Mouse (Mus musculus): Measurements from ENCODE around the gene Csf2ra. TPM values are rescaled to one million over a fixed set of nuclear protein-coding genes. Genes with fewer than 3 reads are reported as not detected.
"Not testable (repeated sequence)": the region's sequence is repeated elsewhere in the genome, so short reads cannot be mapped to it uniquely, and the experiment has no call there.

Gene Csf2ra
- polyA plus RNA-seq, 1 experiment from 2014 or later, result 35.7 TPM

DNA sequence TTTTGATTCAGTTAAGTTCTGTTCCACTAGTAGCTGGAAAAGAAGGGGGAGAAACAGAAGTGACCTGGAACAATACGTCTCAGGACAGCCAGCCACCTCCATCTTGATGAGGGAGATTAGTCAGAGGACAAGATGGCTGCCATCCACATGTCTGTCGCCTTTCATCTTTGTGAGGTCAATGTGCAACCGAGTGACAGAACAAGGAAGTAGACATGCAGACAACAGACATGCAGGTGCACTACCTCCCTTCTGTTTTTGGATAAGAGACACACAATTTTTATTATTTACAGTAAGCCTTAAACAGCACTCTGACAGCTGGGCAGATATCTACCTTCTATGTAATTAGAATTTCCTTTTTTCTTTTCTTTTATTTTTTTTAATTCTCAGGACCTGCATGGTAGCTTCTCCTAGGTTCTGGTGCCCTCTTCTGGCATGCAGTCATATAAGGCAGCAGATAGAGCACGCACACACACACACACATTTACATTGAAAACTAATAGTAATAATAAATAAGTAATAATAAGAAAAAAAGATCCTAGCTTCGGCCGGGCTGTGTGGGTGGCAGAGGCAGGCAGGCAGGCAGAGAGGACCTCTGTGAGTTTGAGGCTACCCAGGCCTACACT is 4.4 kb downstream of the Csf2ra start:
- ATAC-seq (ENCODE audit: insufficient number of reproducible peaks, low FRiP score), result no peak
- 0 out of 2 replicates have a peak, but pooled peaks cover 8% of the 10 kb centered on the region for H3K36me3 ChIP-seq

DNA sequence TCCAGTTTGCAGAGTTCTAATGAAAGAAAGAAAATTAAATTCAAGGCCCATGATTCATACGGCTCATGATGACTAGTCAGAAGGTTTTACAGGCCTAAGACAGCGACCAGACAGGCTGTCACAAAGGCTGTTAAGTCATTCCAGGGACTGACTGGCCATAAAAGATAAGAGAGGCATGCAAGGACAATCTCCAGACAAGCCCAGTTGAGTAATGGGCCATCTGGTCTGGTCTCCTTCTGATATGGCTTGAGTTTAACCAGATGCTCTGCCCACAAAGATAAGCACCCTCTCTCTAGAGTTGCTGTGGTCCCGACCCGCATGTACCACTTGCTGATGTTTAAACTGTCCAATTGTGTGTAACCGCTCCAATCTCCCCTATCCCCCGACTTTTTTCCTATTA is 20.7 kb downstream of the Csf2ra start:
- 31% methylated on average over 6 of the region's 6 CpGs for WGBS
- ATAC-seq (ENCODE audit: insufficient number of reproducible peaks, low FRiP score); H3K27ac ChIP-seq (ENCODE audit: poor library complexity, severe bottlenecking); H3K9me3 ChIP-seq (replicated peaks); H3K27me3 ChIP-seq (replicated peaks); H3K9ac ChIP-seq; H3K4me2 ChIP-seq; H3K36me3 ChIP-seq; H3K4me1 ChIP-seq (replicated peaks); H3K4me3 ChIP-seq: not testable (repeated sequence)

More for the DNA sequence above, 4.4 kb downstream of the Csf2ra start:
- H3K9me3 ChIP-seq (replicated peaks), result peaks cover 11% of the 10 kb centered on the region
- 91% methylated on average over 6 of the region's 6 CpGs for WGBS
- no peak overlapping the region for H3K9ac ChIP-seq
- H3K27me3 ChIP-seq (replicated peaks), result no peaks in the 10 kb centered on the region
- no peaks in the 10 kb centered on the region for H3K4me1 ChIP-seq (replicated peaks)
- H3K27ac ChIP-seq (ENCODE audit: poor library complexity, severe bottlenecking), result no peak overlapping the region
- H3K4me3 ChIP-seq, result no peak overlapping the region
- H3K4me2 ChIP-seq, result no peak overlapping the region

DNA sequence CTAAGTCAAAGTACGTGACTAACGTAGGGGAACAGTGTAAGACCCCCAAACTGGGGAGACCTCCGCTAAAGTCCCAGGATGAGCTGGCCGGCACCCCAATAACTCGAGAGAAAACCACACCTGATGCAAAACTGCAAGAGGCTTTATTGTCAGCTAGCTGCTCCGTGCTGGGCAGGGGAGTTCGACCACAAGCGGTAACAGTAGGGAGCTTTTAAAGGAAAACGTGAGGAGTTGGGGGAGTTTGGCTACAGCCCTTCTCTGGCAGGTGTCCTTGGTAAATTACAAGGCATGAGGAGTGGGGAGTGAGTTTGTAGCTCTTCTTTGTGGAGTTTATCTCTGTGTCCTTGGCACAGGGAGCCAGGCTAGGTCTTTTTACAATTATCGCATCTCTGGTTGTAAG is 28.4 kb downstream of the Csf2ra start:
- Histone ChIP-seq H3K4me3 (no peak overlapping the region), H3K4me1 (replicated peaks) (no peaks in the 10 kb centered on the region), H3K36me3 (no peaks in the 10 kb centered on the region), H3K9ac (no peak overlapping the region), H3K27ac (ENCODE audit: poor library complexity, severe bottlenecking) (no peak overlapping the region), H3K9me3 (replicated peaks) (no peaks in the 10 kb centered on the region; the same call in 1 of the 2 replicates), H3K4me2 (no peak overlapping the region), H3K27me3 (replicated peaks) (no peaks in the 10 kb centered on the region; the same call in 1 of the 2 replicates)
- 15% methylated on average over 10 of the region's 10 CpGs for WGBS
- no peak for ATAC-seq (ENCODE audit: insufficient number of reproducible peaks, low FRiP score)

DNA sequence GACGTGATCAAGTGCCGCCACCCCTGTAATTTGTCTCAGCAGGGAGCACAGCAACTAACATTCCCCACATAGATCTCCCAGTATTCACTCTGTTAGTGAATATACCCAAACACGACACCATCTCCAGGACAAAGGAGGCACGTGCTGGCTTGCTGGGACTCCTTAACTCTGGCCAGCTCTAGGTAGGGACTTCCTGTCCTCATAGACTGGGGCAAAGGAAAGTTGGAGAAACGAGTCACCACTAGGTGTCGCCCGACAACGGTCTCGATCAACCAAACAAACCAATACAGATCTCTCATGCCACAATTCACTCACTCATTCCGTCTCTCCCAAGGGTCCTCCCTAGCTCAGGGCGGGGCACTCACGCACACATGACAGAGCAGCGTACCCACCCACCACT is 28.9 kb downstream of the Csf2ra start:
- Histone ChIP-seq H3K36me3 (no peaks in the 10 kb centered on the region), H3K27ac (ENCODE audit: poor library complexity, severe bottlenecking) (no peak overlapping the region), H3K4me2 (no peak overlapping the region), H3K27me3 (replicated peaks) (no peaks in the 10 kb centered on the region; the same call in 1 of the 2 replicates), H3K9me3 (replicated peaks) (no peaks in the 10 kb centered on the region; the same call in 1 of the 2 replicates), H3K4me1 (replicated peaks) (no peaks in the 10 kb centered on the region), H3K9ac (no peak overlapping the region), H3K4me3 (no peak overlapping the region)
- WGBS, result 14% methylated on average over 13 of the region's 13 CpGs
- no peak for ATAC-seq (ENCODE audit: insufficient number of reproducible peaks, low FRiP score)

DNA sequence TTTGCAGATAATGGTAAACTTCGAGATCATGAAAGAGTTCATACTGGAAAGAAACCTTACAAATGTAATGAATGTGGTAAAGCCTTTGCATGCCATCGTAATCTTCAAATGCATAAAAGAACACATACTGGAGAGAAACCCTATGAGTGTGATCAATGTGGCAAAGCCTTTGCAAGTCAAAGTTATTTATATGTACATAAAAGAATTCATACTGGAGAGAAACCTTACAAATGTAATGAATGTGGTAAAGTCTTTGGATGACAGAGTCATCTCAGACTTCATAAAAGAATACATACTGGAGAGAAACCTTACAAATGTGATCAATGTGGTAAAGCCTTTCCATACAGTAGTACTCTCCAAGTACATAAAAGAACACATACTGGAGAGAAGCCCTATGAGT is 44.6 kb downstream of the Csf2ra start, which contains the start of gene Gm6020:
Gene Gm6020, plus strand, starts transcription at position 301 of the 400 bp plus-strand sequence.
- not testable (repeated sequence) for H3K4me1 ChIP-seq (replicated peaks); H3K9ac ChIP-seq; H3K27ac ChIP-seq (ENCODE audit: poor library complexity, severe bottlenecking); H3K27me3 ChIP-seq (replicated peaks); ATAC-seq (ENCODE audit: insufficient number of reproducible peaks, low FRiP score); H3K4me3 ChIP-seq; H3K36me3 ChIP-seq; H3K4me2 ChIP-seq
- 73% methylated on average over 2 of the region's 2 CpGs for WGBS
- peaks cover 10% of the 10 kb centered on the region; the same call in 1 of the 2 replicates for H3K9me3 ChIP-seq (replicated peaks)

DNA sequence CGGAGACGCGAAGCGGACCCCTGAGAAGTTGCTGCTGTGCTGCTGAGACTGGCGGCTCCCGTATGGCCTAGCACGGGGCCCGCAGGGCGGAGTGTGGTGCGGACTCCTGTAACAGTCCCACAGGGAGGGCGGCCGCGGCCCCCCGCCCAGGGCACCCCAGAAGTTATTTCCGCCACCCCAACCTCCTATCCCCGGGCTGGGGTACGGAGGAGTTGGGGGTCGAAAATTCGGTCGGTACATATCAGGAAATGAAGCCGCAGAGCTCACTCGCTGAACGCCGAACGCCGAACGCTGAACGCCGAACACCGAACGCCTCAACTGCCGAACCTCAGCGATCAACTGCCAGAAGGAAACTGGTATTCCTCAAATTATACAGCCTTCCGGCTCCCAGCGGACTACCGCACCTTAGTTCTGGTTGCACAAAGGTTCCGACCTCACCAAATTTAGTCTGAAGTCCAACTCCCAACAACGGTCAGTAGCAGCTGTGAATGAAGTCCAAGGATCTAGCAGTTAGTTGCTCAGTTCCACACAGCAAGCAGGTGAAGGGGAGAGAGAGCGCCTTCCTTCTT is 52.4 kb downstream of the Csf2ra start, which contains the start of gene Gm7102:
Gene Gm7102, minus strand, starts transcription at position 554 of the 569 bp plus-strand sequence.
- peaks cover 3% of the 10 kb centered on the region; the same call in 1 of the 2 replicates for H3K27me3 ChIP-seq (replicated peaks)

More for the DNA sequence above, 52.4 kb downstream of the Csf2ra start, which contains the start of gene Gm7102:
- Histone ChIP-seq H3K4me1 (replicated peaks) (no peaks in the 10 kb centered on the region), H3K9me3 (replicated peaks) (0 out of 2 replicates have a peak, but pooled peaks cover 6% of the 10 kb centered on the region), H3K36me3 (no peaks in the 10 kb centered on the region), H3K27ac (ENCODE audit: poor library complexity, severe bottlenecking) (no peak within 1 kb of the TSS), H3K4me3 (peak within 1 kb of the TSS; percentile 58), H3K9ac (peak within 1 kb of the TSS; percentile 68), H3K4me2 (peak within 1 kb of the TSS; percentile 87)
- ATAC-seq (ENCODE audit: insufficient number of reproducible peaks, low FRiP score), result 0 out of 2 replicates have a peak, but pooled peaks have one; percentile 4
- 20% methylated on average over 39 of the region's 39 CpGs for WGBS

Other genes with a start within 250 kb of the Csf2ra start
- 29.7 and 31.0 TPM in 2 replicates for gene Zfp950, start 87.6 kb downstream of the Csf2ra start, polyA plus RNA-seq (2016; fragmentation: Nextera tagmentation; extraction: Ambion mirVana)
- 0.11 and 0.21 TPM in 2 replicates for gene Gm7102, start 52.1 kb downstream of the Csf2ra start, polyA plus RNA-seq (2016; fragmentation: Nextera tagmentation; extraction: Ambion mirVana)
- not detected in 2 replicates for gene Gm6020, start 44.5 kb downstream of the Csf2ra start, polyA plus RNA-seq (2016; fragmentation: Nextera tagmentation; extraction: Ambion mirVana)
- gene Gm21060, start 68.6 kb upstream of the Csf2ra start, polyA plus RNA-seq (2016; fragmentation: Nextera tagmentation; extraction: Ambion mirVana), result not detected in 2 replicates